Mouse (Mus musculus): Measurements from ENCODE around the gene Opcml. TPM values are rescaled to one million over a fixed set of nuclear protein-coding genes. Genes with fewer than 3 reads are reported as not detected.
A peak's percentile ranks its signal among the peaks of the same experiment; 100 is the strongest.

The Opcml gene
- polyA plus RNA-seq, 1 experiment from 2014 or later = not detected

- ATAC-seq (peak; percentile 44), DNase-seq (ENCODE audit: low read depth, low spot score) (no peak)
- in situ Hi-C loops (cut with MboI; ENCODE audit: low pct_unique_long_range_greater_than_20kb) = no loop called here
- TF ChIP-seq CTCF (IDR thresholded peaks at IDR 0.05) = no peak
- ChIA-PET CTCF (no interaction called here), POLR2A (no interaction called here)
- H3K27me3 ChIP-seq = no peaks in the 10 kb centered on the region
Observed at GRCm38 (mm10) chr9:28569041-28569522, 778.5 kb downstream of the Opcml start.

GRCm38 (mm10) chr9:28569776-28570175 lies 779.2 kb downstream of the Opcml start:
- in situ Hi-C loops (cut with MboI; ENCODE audit: low pct_unique_long_range_greater_than_20kb) = no loop called here
- DNase-seq (ENCODE audit: low read depth, low spot score) (no peak), ATAC-seq (no peak)

GRCm38 (mm10) chr9:28571682-28572081 lies 781.1 kb downstream of the Opcml start:
- H3K27me3 ChIP-seq = no peaks in the 10 kb centered on the region
- CTCF ChIA-PET = no interaction called here
- POLR2A ChIA-PET = no interaction called here
- ATAC-seq (no peak), DNase-seq (ENCODE audit: low read depth, low spot score) (no peak)
- in situ Hi-C loops (cut with MboI; ENCODE audit: low pct_unique_long_range_greater_than_20kb) = no loop called here
- no peak for TF ChIP-seq CTCF (IDR thresholded peaks at IDR 0.05)

More at GRCm38 (mm10) chr9:28569776-28570175, 779.2 kb downstream of the Opcml start:
- ChIA-PET CTCF (no interaction called here), POLR2A (no interaction called here)
- H3K27me3 ChIP-seq = no peaks in the 10 kb centered on the region
- no peak for TF ChIP-seq CTCF (IDR thresholded peaks at IDR 0.05)

GRCm38 (mm10) chr9:28572136-28572774 lies 781.7 kb downstream of the Opcml start:
- H3K27me3 ChIP-seq = no peaks in the 10 kb centered on the region
- DNase-seq (ENCODE audit: low read depth, low spot score) = no peak
- no peak for ATAC-seq
- in situ Hi-C loops (cut with MboI; ENCODE audit: low pct_unique_long_range_greater_than_20kb) = no loop called here
- TF ChIP-seq CTCF (IDR thresholded peaks at IDR 0.05) = no peak
- ChIA-PET CTCF (no interaction called here), POLR2A (no interaction called here)

GRCm38 (mm10) chr9:28578730-28579129 lies 788.2 kb downstream of the Opcml start:
- POLR2A ChIA-PET = no interaction called here
- peak; percentile 89 for ATAC-seq
- CTCF ChIA-PET = no interaction called here
- DNase-seq (ENCODE audit: low read depth, low spot score) = peak; percentile 24
- TF ChIP-seq CTCF (IDR thresholded peaks at IDR 0.05) = no peak
- H3K27me3 ChIP-seq = no peaks in the 10 kb centered on the region
- in situ Hi-C loops (cut with MboI; ENCODE audit: low pct_unique_long_range_greater_than_20kb) = no loop called here

GRCm38 (mm10) chr9:28587253-28587652 lies 796.7 kb downstream of the Opcml start:
- H3K27me3 ChIP-seq = no peaks in the 10 kb centered on the region
- ChIA-PET CTCF (no interaction called here), POLR2A (no interaction called here)
- no peak for DNase-seq (ENCODE audit: low read depth, low spot score)
- in situ Hi-C loops (cut with MboI; ENCODE audit: low pct_unique_long_range_greater_than_20kb) = no loop called here
- no peak for TF ChIP-seq CTCF (IDR thresholded peaks at IDR 0.05)
- no peak for ATAC-seq

- POLR2A ChIA-PET = no interaction called here
- in situ Hi-C loops (cut with MboI; ENCODE audit: low pct_unique_long_range_greater_than_20kb) = no loop called here
- no peaks in the 10 kb centered on the region for H3K27me3 ChIP-seq
- CTCF ChIA-PET = no interaction called here
- no peak for TF ChIP-seq CTCF (IDR thresholded peaks at IDR 0.05)
- ATAC-seq = no peak
- no peak for DNase-seq (ENCODE audit: low read depth, low spot score)
Observed at GRCm38 (mm10) chr9:28587857-28588388, 797.3 kb downstream of the Opcml start.

GRCm38 (mm10) chr9:28588488-28588887 lies 797.9 kb downstream of the Opcml start:
- POLR2A ChIA-PET = no interaction called here
- ATAC-seq (no peak), DNase-seq (ENCODE audit: low read depth, low spot score) (no peak)
- CTCF ChIA-PET = no interaction called here
- no peak for TF ChIP-seq CTCF (IDR thresholded peaks at IDR 0.05)
- H3K27me3 ChIP-seq = no peaks in the 10 kb centered on the region
- in situ Hi-C loops (cut with MboI; ENCODE audit: low pct_unique_long_range_greater_than_20kb) = no loop called here

- CTCF ChIA-PET = no interaction called here
- ATAC-seq = no peak
- TF ChIP-seq CTCF (IDR thresholded peaks at IDR 0.05) = no peak
- POLR2A ChIA-PET = no interaction called here
- DNase-seq (ENCODE audit: low read depth, low spot score) = no peak
- H3K27me3 ChIP-seq = no peaks in the 10 kb centered on the region
- in situ Hi-C loops (cut with MboI; ENCODE audit: low pct_unique_long_range_greater_than_20kb) = no loop called here
Observed at GRCm38 (mm10) chr9:28592208-28592607, 801.6 kb downstream of the Opcml start.

GRCm38 (mm10) chr9:28595062-28595461 lies 804.5 kb downstream of the Opcml start:
- ChIA-PET CTCF (no interaction called here), POLR2A (interaction anchor here (0.7 kb wide), 1 partner anchor 76 kb away, joined by 4 read pairs; no protein-coding TSS in a partner anchor)
- in situ Hi-C loops (cut with MboI; ENCODE audit: low pct_unique_long_range_greater_than_20kb) = no loop called here
- ATAC-seq = no peak
- H3K27me3 ChIP-seq = peaks cover 4% of the 10 kb centered on the region
- no peak for TF ChIP-seq CTCF (IDR thresholded peaks at IDR 0.05)
- DNase-seq (ENCODE audit: low read depth, low spot score) = no peak

GRCm38 (mm10) chr9:28605561-28605960 lies 815.0 kb downstream of the Opcml start:
- no peak for TF ChIP-seq CTCF (IDR thresholded peaks at IDR 0.05)
- ChIA-PET POLR2A (no interaction called here), CTCF (no interaction called here)
- ATAC-seq (no peak), DNase-seq (ENCODE audit: low read depth, low spot score) (no peak)
- H3K27me3 ChIP-seq = peaks cover 20% of the 10 kb centered on the region
- in situ Hi-C loops (cut with MboI; ENCODE audit: low pct_unique_long_range_greater_than_20kb) = no loop called here

Measured in Patski (cell line).